Mouse (Mus musculus): ENCODE measurements around the gene Tubgcp4. TPM values are rescaled to one million over a fixed set of nuclear protein-coding genes. Genes with fewer than 3 reads are reported as not detected.

The Tubgcp4 gene
- polyA plus RNA-seq, 1 experiment from 2014 or later, result 44.3 TPM

GRCm38 (mm10) chr2:121183431-121183830, 13.0 kb downstream of the Tubgcp4 start:
- Histone ChIP-seq H3K27ac (ENCODE audit: low read depth, low read length) (no peak overlapping the region), H3K36me3 (ENCODE audit: control insufficient read depth, insufficient read depth, low read length) (peaks cover 47% of the 10 kb centered on the region), H3K9ac (replicated peaks; ENCODE audit: low read depth, low read length) (no peak overlapping the region), H3K9me3 (ENCODE audit: control insufficient read depth, low read length) (no peaks in the 10 kb centered on the region), H3K4me2 (ENCODE audit: low read depth, low read length) (no peak overlapping the region), H3K27me3 (ENCODE audit: control insufficient read depth, insufficient read depth, low read length) (no peaks in the 10 kb centered on the region), H3K4me1 (ENCODE audit: control insufficient read depth, insufficient read depth, low read length) (no peaks in the 10 kb centered on the region), H3K4me3 (ENCODE audit: low read depth, low read length) (no peak overlapping the region)
- no peak for ATAC-seq (ENCODE audit: low read depth)
- WGBS, result 94% methylated on average over 5 of the region's 5 CpGs

GRCm38 (mm10) chr2:121184142-121184541, 13.7 kb downstream of the Tubgcp4 start:
- H3K36me3 ChIP-seq (ENCODE audit: control insufficient read depth, insufficient read depth, low read length), result peaks cover 54% of the 10 kb centered on the region
- no peak overlapping the region for H3K4me2 ChIP-seq (ENCODE audit: low read depth, low read length)
- no peak for ATAC-seq (ENCODE audit: low read depth)
- WGBS, result 97% methylated on average over 7 of the region's 7 CpGs
- no peaks in the 10 kb centered on the region for H3K9me3 ChIP-seq (ENCODE audit: control insufficient read depth, low read length)
- no peaks in the 10 kb centered on the region for H3K27me3 ChIP-seq (ENCODE audit: control insufficient read depth, insufficient read depth, low read length)
- no peak overlapping the region for H3K27ac ChIP-seq (ENCODE audit: low read depth, low read length)
- no peak overlapping the region for H3K4me3 ChIP-seq (ENCODE audit: low read depth, low read length)
- no peaks in the 10 kb centered on the region for H3K4me1 ChIP-seq (ENCODE audit: control insufficient read depth, insufficient read depth, low read length)
- H3K9ac ChIP-seq (replicated peaks; ENCODE audit: low read depth, low read length), result no peak overlapping the region

- 81% methylated on average over 1 of the region's 1 CpGs for WGBS
- Histone ChIP-seq H3K36me3 (ENCODE audit: control insufficient read depth, insufficient read depth, low read length) (peaks cover 72% of the 10 kb centered on the region), H3K27ac (ENCODE audit: low read depth, low read length) (no peak overlapping the region), H3K27me3 (ENCODE audit: control insufficient read depth, insufficient read depth, low read length) (no peaks in the 10 kb centered on the region), H3K4me3 (ENCODE audit: low read depth, low read length) (no peak overlapping the region), H3K9me3 (ENCODE audit: control insufficient read depth, low read length) (no peaks in the 10 kb centered on the region), H3K9ac (replicated peaks; ENCODE audit: low read depth, low read length) (no peak overlapping the region), H3K4me1 (ENCODE audit: control insufficient read depth, insufficient read depth, low read length) (no peaks in the 10 kb centered on the region), H3K4me2 (ENCODE audit: low read depth, low read length) (no peak overlapping the region)
- ATAC-seq (ENCODE audit: low read depth), result no peak
These were observed 18.1 kb downstream of the Tubgcp4 start for GRCm38 (mm10) chr2:121188530-121188929.

GRCm38 (mm10) chr2:121195466-121195865, 25.0 kb downstream of the Tubgcp4 start:
- H3K4me2 ChIP-seq (ENCODE audit: low read depth, low read length), result no peak overlapping the region
- peaks cover 92% of the 10 kb centered on the region for H3K36me3 ChIP-seq (ENCODE audit: control insufficient read depth, insufficient read depth, low read length)
- H3K27me3 ChIP-seq (ENCODE audit: control insufficient read depth, insufficient read depth, low read length), result no peaks in the 10 kb centered on the region
- H3K9me3 ChIP-seq (ENCODE audit: control insufficient read depth, low read length), result no peaks in the 10 kb centered on the region
- no peak for ATAC-seq (ENCODE audit: low read depth)
- no peaks in the 10 kb centered on the region for H3K4me1 ChIP-seq (ENCODE audit: control insufficient read depth, insufficient read depth, low read length)
- H3K27ac ChIP-seq (ENCODE audit: low read depth, low read length), result no peak overlapping the region
- no peak overlapping the region for H3K4me3 ChIP-seq (ENCODE audit: low read depth, low read length)
- H3K9ac ChIP-seq (replicated peaks; ENCODE audit: low read depth, low read length), result no peak overlapping the region
- WGBS, result 96% methylated on average over 9 of the region's 9 CpGs

- no peak overlapping the region for H3K4me2 ChIP-seq (ENCODE audit: low read depth, low read length)
- H3K36me3 ChIP-seq (ENCODE audit: control insufficient read depth, insufficient read depth, low read length), result peaks cover 92% of the 10 kb centered on the region
- WGBS, result 95% methylated on average over 17 of the region's 17 CpGs
- no peaks in the 10 kb centered on the region for H3K9me3 ChIP-seq (ENCODE audit: control insufficient read depth, low read length)
- H3K27ac ChIP-seq (ENCODE audit: low read depth, low read length), result no peak overlapping the region
- H3K4me1 ChIP-seq (ENCODE audit: control insufficient read depth, insufficient read depth, low read length), result no peaks in the 10 kb centered on the region
- ATAC-seq (ENCODE audit: low read depth), result no peak
- H3K9ac ChIP-seq (replicated peaks; ENCODE audit: low read depth, low read length), result no peak overlapping the region
- no peaks in the 10 kb centered on the region for H3K27me3 ChIP-seq (ENCODE audit: control insufficient read depth, insufficient read depth, low read length)
- H3K4me3 ChIP-seq (ENCODE audit: low read depth, low read length), result no peak overlapping the region
These were observed 33.8 kb downstream of the Tubgcp4 start for GRCm38 (mm10) chr2:121204276-121204675.

- 92% methylated on average over 3 of the region's 3 CpGs for WGBS
- peaks cover 90% of the 10 kb centered on the region for H3K36me3 ChIP-seq (ENCODE audit: control insufficient read depth, insufficient read depth, low read length)
- no peaks in the 10 kb centered on the region for H3K27me3 ChIP-seq (ENCODE audit: control insufficient read depth, insufficient read depth, low read length)
- no peak for ATAC-seq (ENCODE audit: low read depth)
- no peak overlapping the region for H3K9ac ChIP-seq (replicated peaks; ENCODE audit: low read depth, low read length)
- H3K4me3 ChIP-seq (ENCODE audit: low read depth, low read length), result no peak overlapping the region
- H3K4me2 ChIP-seq (ENCODE audit: low read depth, low read length), result no peak overlapping the region
- H3K9me3 ChIP-seq (ENCODE audit: control insufficient read depth, low read length), result no peaks in the 10 kb centered on the region
- no peaks in the 10 kb centered on the region for H3K4me1 ChIP-seq (ENCODE audit: control insufficient read depth, insufficient read depth, low read length)
- H3K27ac ChIP-seq (ENCODE audit: low read depth, low read length), result no peak overlapping the region
These were observed 36.1 kb downstream of the Tubgcp4 start for GRCm38 (mm10) chr2:121206541-121206940.

GRCm38 (mm10) chr2:121214491-121214890, 44.0 kb downstream of the Tubgcp4 start:
- no peak overlapping the region for H3K4me2 ChIP-seq (ENCODE audit: low read depth, low read length)
- no peak overlapping the region for H3K4me3 ChIP-seq (ENCODE audit: low read depth, low read length)
- H3K27me3 ChIP-seq (ENCODE audit: control insufficient read depth, insufficient read depth, low read length), result no peaks in the 10 kb centered on the region
- no peaks in the 10 kb centered on the region for H3K9me3 ChIP-seq (ENCODE audit: control insufficient read depth, low read length)
- ATAC-seq (ENCODE audit: low read depth), result no peak
- peaks cover 58% of the 10 kb centered on the region for H3K36me3 ChIP-seq (ENCODE audit: control insufficient read depth, insufficient read depth, low read length)
- H3K9ac ChIP-seq (replicated peaks; ENCODE audit: low read depth, low read length), result no peak overlapping the region
- WGBS, result 95% methylated on average over 3 of the region's 3 CpGs
- H3K27ac ChIP-seq (ENCODE audit: low read depth, low read length), result no peak overlapping the region
- no peaks in the 10 kb centered on the region for H3K4me1 ChIP-seq (ENCODE audit: control insufficient read depth, insufficient read depth, low read length)

- no peaks in the 10 kb centered on the region for H3K27me3 ChIP-seq (ENCODE audit: control insufficient read depth, insufficient read depth, low read length)
- no peaks in the 10 kb centered on the region for H3K9me3 ChIP-seq (ENCODE audit: control insufficient read depth, low read length)
- no peak overlapping the region for H3K4me2 ChIP-seq (ENCODE audit: low read depth, low read length)
- no peaks in the 10 kb centered on the region for H3K4me1 ChIP-seq (ENCODE audit: control insufficient read depth, insufficient read depth, low read length)
- no peak overlapping the region for H3K27ac ChIP-seq (ENCODE audit: low read depth, low read length)
- no peak for ATAC-seq (ENCODE audit: low read depth)
- H3K9ac ChIP-seq (replicated peaks; ENCODE audit: low read depth, low read length), result no peak overlapping the region
- no peak overlapping the region for H3K4me3 ChIP-seq (ENCODE audit: low read depth, low read length)
- H3K36me3 ChIP-seq (ENCODE audit: control insufficient read depth, insufficient read depth, low read length), result peaks cover 65% of the 10 kb centered on the region
These were observed 48.7 kb downstream of the Tubgcp4 start for GRCm38 (mm10) chr2:121219177-121219576.

- Histone ChIP-seq H3K4me3 (ENCODE audit: low read depth, low read length) (no peak overlapping the region), H3K36me3 (ENCODE audit: control insufficient read depth, insufficient read depth, low read length) (peaks cover 59% of the 10 kb centered on the region), H3K27ac (ENCODE audit: low read depth, low read length) (no peak overlapping the region), H3K9ac (replicated peaks; ENCODE audit: low read depth, low read length) (no peak overlapping the region), H3K4me1 (ENCODE audit: control insufficient read depth, insufficient read depth, low read length) (no peaks in the 10 kb centered on the region), H3K9me3 (ENCODE audit: control insufficient read depth, low read length) (no peaks in the 10 kb centered on the region), H3K4me2 (ENCODE audit: low read depth, low read length) (no peak overlapping the region), H3K27me3 (ENCODE audit: control insufficient read depth, insufficient read depth, low read length) (no peaks in the 10 kb centered on the region)
- ATAC-seq (ENCODE audit: low read depth), result no peak
These were observed 49.5 kb downstream of the Tubgcp4 start for GRCm38 (mm10) chr2:121219994-121220393.

- no peak overlapping the region for H3K9ac ChIP-seq (replicated peaks; ENCODE audit: low read depth, low read length)
- no peak for ATAC-seq (ENCODE audit: low read depth)
- no peak overlapping the region for H3K27ac ChIP-seq (ENCODE audit: low read depth, low read length)
- H3K27me3 ChIP-seq (ENCODE audit: control insufficient read depth, insufficient read depth, low read length), result no peaks in the 10 kb centered on the region
- peaks cover 66% of the 10 kb centered on the region for H3K36me3 ChIP-seq (ENCODE audit: control insufficient read depth, insufficient read depth, low read length)
- H3K4me3 ChIP-seq (ENCODE audit: low read depth, low read length), result no peak overlapping the region
- H3K9me3 ChIP-seq (ENCODE audit: control insufficient read depth, low read length), result no peaks in the 10 kb centered on the region
- 84% methylated on average over 2 of the region's 2 CpGs for WGBS
- no peak overlapping the region for H3K4me2 ChIP-seq (ENCODE audit: low read depth, low read length)
- no peaks in the 10 kb centered on the region for H3K4me1 ChIP-seq (ENCODE audit: control insufficient read depth, insufficient read depth, low read length)
These were observed 52.6 kb downstream of the Tubgcp4 start for GRCm38 (mm10) chr2:121223010-121223409.
